Mouse (Mus musculus) embryonic fibroblast, embryonic 13.5 days (primary cell): ENCODE results near the gene Nceh1.

Source experiments
- CTCF ChIP-seq: IDR thresholded peaks from 2 replicates; pipeline ENCODE4 v1.5.1; 2011; ENCODE audit warnings: mild to moderate bottlenecking, control low read depth, low read length, moderate library complexity, borderline replicate concordance; ENCODE audit not compliant: insufficient read depth
- POLR2A ChIP-seq: IDR thresholded peaks from 2 replicates; pipeline ENCODE4 v1.6.1; 2011; ENCODE audit warnings: low read depth, mild to moderate bottlenecking, control low read depth, low read length, moderate library complexity

- TF ChIP-seq CTCF (no peak), POLR2A (no peak)
These were observed 9.1 kb downstream of the Nceh1 start for GRCm38 (mm10) chr3:27191856-27192255.
